Mouse (Mus musculus) kidney, embryonic 14.5 days (tissue): ENCODE measurements around the gene Prkcb. TPM values are rescaled to one million over a fixed set of nuclear protein-coding genes. Genes with fewer than 3 reads are reported as not detected.

ENCODE experiments used
- ATAC-seq: fragments of 200-750 bp; cut with Nextera tagmentation; 2 replicates; pipeline ENCODE4 v1.8.0; 2017; ENCODE audit warnings: moderate number of reproducible peaks, mild to moderate bottlenecking, moderate TSS enrichment, moderate library complexity; ENCODE audit not compliant: low FRiP score, low TSS enrichment
- H3K27ac ChIP-seq: fragments of 300-500 bp; sonication (generic); 2 replicates; pipeline ENCODE4 v1.5.1; 2014; ENCODE audit warnings: low read depth, mild to moderate bottlenecking, low read length, moderate library complexity, mixed read lengths
- H3K27me3 ChIP-seq: fragments of 300-500 bp; sonication (generic); 2 replicates; pipeline ENCODE4 v1.6.1; 2014; ENCODE audit warnings: mild to moderate bottlenecking, low read length; ENCODE audit not compliant: control insufficient read depth, insufficient read depth
- H3K36me3 ChIP-seq: fragments of 300-500 bp; sonication (generic); 2 replicates; pipeline ENCODE4 v1.6.1; 2014; ENCODE audit warnings: low read length, mixed read lengths; ENCODE audit not compliant: control insufficient read depth, insufficient read depth
- H3K4me1 ChIP-seq: fragments of 300-500 bp; sonication (generic); 2 replicates; pipeline ENCODE4 v1.6.1; 2014; ENCODE audit warnings: low read length, mixed read lengths; ENCODE audit not compliant: control insufficient read depth, insufficient read depth
- H3K4me2 ChIP-seq: fragments of 300-500 bp; sonication (generic); replicated peaks from 2 replicates; pipeline ENCODE4 v1.6.1; 2014; ENCODE audit warnings: low read depth, mild to moderate bottlenecking, low read length
- H3K4me3 ChIP-seq: fragments of 300-500 bp; sonication (generic); 2 replicates; pipeline ENCODE4 v1.5.1; 2014; ENCODE audit warnings: mild to moderate bottlenecking, low read length
- H3K9ac ChIP-seq: fragments of 300-500 bp; sonication (generic); 2 replicates; pipeline ENCODE4 v1.6.1; 2014; ENCODE audit warnings: low read depth, mild to moderate bottlenecking, low read length, moderate library complexity
- H3K9me3 ChIP-seq: fragments of 300-500 bp; sonication (generic); 2 replicates; pipeline ENCODE4 v1.6.1; 2016; ENCODE audit warnings: low read length; ENCODE audit not compliant: control insufficient read depth
- WGBS: fragments of 180-500 bp; shearing (Covaris S2); extraction: QIAGEN DNeasy Blood & Tissue Kit; methylation state at CpG from one replicate; pipeline ENCODE4 v1.1.7; 2014; 5-methylcytosine and 5-hydroxymethylcytosine counted together
- polyA plus RNA-seq: library from polyadenylated mRNA; unstranded; fragments of >200 nt; fragmentation: Nextera tagmentation; extraction: Ambion mirVana; gene quantifications from 2 replicates; pipeline ENCODE4 v1.2.1, GENCODE M21; 2014

Prkcb gene
- polyA plus RNA-seq, 1 experiment from 2014 or later = 4.1 TPM

DNA sequence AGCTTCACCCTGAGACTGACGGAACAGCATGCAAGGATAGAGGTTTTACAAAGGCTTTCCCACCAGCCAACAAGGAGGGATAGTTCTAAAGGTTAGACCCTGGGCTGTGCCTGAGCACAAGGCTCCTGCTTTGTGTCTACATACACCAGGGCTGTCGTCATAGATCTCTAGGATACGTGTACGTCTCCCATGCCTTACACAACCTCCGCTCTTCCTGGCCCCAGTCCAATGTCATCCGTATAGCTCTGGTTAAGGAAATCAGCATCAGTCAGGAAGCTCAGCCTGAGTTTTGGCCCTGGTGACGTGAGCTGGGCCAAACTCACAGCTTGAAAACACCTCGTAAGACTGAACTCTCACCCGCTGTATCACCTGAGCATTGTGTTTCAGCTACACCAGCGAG is 307.3 kb downstream of the Prkcb start:
- no peak for ATAC-seq

DNA sequence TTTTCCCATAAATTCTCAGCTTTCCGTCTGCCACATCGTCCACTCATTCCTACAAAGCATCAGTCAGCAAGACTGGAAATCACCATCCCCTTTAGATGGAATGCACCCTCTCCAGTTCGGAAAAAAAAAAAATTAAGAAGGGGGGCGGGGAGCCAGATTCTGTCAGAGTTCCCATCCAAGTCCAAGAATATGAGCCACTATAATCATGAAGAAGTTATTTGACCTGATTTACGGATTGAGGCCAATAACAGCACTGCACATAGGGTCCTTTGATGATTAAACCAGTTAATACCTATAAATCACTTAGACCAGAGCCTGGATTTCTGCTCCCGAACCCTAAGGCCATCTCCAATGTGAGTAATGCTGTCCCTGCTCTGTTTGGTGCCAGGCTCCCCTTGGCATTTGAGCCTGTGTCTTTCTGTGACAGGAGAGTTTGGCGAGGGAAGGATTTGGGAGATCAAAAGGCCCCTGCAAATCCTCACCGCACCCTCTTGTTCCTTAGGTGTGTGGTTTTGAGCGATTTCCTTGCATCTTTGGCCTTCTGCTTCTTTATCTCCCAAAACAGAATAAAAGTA is 308.1 kb downstream of the Prkcb start:
- Histone ChIP-seq H3K4me2 (no peak overlapping the region), H3K27ac (no peak overlapping the region), H3K27me3 (no peaks in the 10 kb centered on the region), H3K4me1 (0 out of 2 replicates have a peak, but pooled peaks cover 4% of the 10 kb centered on the region), H3K9ac (no peak overlapping the region), H3K9me3 (no peaks in the 10 kb centered on the region), H3K4me3 (no peak overlapping the region), H3K36me3 (no peaks in the 10 kb centered on the region)
- ATAC-seq = no peak
- 67% methylated on average over 9 of the region's 9 CpGs for WGBS

More for the DNA sequence above, 307.3 kb downstream of the Prkcb start:
- Histone ChIP-seq H3K36me3 (no peaks in the 10 kb centered on the region), H3K9me3 (no peaks in the 10 kb centered on the region), H3K9ac (no peak overlapping the region), H3K4me2 (no peak overlapping the region), H3K4me1 (0 out of 2 replicates have a peak, but pooled peaks cover 4% of the 10 kb centered on the region), H3K4me3 (no peak overlapping the region), H3K27ac (no peak overlapping the region), H3K27me3 (no peaks in the 10 kb centered on the region)
- 68% methylated on average over 10 of the region's 10 CpGs for WGBS

DNA sequence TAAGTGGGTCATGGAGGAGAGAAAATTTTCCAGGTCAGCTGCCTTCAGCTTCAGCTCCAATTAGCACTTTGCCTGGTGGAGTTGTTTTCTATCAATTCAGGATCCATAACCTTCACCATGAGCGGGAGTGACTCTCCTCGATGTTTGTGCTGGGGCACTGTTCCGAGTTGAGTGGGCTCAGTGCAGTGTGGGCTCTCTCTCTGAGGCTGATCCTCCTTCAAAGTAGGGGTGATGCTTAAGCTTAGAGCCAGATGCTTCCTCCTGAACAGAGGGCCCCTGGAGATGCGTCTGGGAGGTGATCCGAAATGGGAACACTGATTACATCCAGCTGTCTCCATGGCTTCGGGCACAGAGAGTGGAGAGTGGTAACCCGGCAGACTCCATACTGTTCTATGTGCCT is 308.8 kb downstream of the Prkcb start:
- H3K4me2 ChIP-seq = no peak overlapping the region
- H3K4me3 ChIP-seq = no peak overlapping the region
- no peaks in the 10 kb centered on the region for H3K9me3 ChIP-seq
- 56% methylated on average over 7 of the region's 7 CpGs for whole genome bisulfite sequencing
- H3K4me1 ChIP-seq = 0 out of 2 replicates have a peak, but pooled peaks cover 4% of the 10 kb centered on the region
- no peaks in the 10 kb centered on the region for H3K36me3 ChIP-seq
- no peak overlapping the region for H3K9ac ChIP-seq
- no peak overlapping the region for H3K27ac ChIP-seq
- ATAC-seq = no peak
- H3K27me3 ChIP-seq = no peaks in the 10 kb centered on the region

DNA sequence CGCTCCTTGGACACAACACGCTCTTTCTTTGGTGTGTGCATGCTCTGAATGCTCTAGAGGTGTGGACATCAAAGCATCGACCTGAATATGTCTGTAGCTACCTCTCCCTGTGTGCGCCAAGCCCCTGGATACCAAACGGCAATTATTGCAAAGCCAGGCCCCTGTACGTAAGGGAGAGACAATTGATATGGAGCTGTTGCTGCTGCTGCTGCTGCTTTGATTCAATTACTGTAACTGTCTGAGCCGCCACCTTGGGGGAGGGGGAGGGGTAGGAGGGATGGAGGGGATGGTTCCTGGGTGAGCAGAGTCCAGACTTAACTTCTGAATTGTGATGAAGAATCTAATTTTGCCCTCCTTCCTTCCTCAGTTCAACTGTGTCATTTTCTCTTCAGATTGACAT is 312.3 kb downstream of the Prkcb start:
- Histone ChIP-seq H3K9me3 (no peaks in the 10 kb centered on the region), H3K36me3 (no peaks in the 10 kb centered on the region), H3K4me1 (0 out of 2 replicates have a peak, but pooled peaks cover 4% of the 10 kb centered on the region), H3K9ac (no peak overlapping the region), H3K27me3 (no peaks in the 10 kb centered on the region), H3K4me2 (no peak overlapping the region), H3K27ac (no peak overlapping the region), H3K4me3 (no peak overlapping the region)
- ATAC-seq = 0 out of 2 replicates have a peak, but pooled peaks have one; percentile 24
- 51% methylated on average over 7 of the region's 7 CpGs for WGBS

DNA sequence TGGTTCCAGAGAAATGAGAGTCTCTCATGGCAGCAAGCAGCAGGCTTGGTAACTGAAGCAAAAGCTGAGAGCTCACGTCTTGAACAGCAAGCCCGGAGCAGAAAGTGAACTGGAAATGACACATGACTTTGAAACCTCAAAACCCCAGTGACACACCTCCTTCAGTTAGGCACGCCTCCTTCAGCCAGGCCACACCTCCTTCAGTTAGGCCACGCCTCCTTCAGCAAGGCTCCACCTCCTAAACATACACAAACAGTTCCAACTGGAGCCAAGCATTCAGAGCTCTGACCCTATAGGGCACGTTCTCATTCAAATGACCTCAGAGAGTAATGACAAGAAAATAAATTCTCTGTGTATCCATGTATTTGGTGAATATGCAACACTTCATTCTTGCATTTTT is 316.5 kb downstream of the Prkcb start:
- WGBS = 86% methylated on average over 5 of the region's 5 CpGs
- H3K27me3 ChIP-seq = no peaks in the 10 kb centered on the region
- no peak overlapping the region for H3K4me2 ChIP-seq
- no peak overlapping the region for H3K9ac ChIP-seq
- H3K4me3 ChIP-seq = no peak overlapping the region
- ATAC-seq = no peak
- no peaks in the 10 kb centered on the region for H3K9me3 ChIP-seq
- no peak overlapping the region for H3K27ac ChIP-seq
- H3K36me3 ChIP-seq = no peaks in the 10 kb centered on the region
- H3K4me1 ChIP-seq = no peaks in the 10 kb centered on the region

DNA sequence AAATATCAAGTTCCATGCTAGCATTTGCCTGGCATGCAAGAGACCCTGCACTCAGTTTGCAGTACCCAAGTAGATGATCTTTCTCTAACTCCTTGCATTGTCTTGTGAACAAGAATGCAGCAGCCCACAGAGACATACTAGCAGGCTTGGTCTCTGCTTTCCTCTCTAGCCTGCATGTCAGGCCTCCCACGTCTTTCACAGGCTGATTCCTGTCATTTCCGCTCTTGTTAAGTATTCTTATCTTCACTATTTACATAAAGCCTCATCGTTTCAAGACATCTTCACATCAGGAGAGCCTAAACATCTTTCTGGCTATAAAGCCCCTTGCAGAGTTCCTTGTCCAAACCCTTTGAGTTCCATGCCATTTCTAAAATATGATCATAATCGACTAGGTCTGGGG is 320.9 kb downstream of the Prkcb start:
- Histone ChIP-seq H3K4me1 (no peaks in the 10 kb centered on the region), H3K36me3 (no peaks in the 10 kb centered on the region), H3K27me3 (no peaks in the 10 kb centered on the region), H3K27ac (no peak overlapping the region), H3K4me2 (no peak overlapping the region), H3K4me3 (no peak overlapping the region), H3K9ac (no peak overlapping the region), H3K9me3 (no peaks in the 10 kb centered on the region)
- ATAC-seq = no peak
- 79% methylated on average over 4 of the region's 4 CpGs for WGBS

DNA sequence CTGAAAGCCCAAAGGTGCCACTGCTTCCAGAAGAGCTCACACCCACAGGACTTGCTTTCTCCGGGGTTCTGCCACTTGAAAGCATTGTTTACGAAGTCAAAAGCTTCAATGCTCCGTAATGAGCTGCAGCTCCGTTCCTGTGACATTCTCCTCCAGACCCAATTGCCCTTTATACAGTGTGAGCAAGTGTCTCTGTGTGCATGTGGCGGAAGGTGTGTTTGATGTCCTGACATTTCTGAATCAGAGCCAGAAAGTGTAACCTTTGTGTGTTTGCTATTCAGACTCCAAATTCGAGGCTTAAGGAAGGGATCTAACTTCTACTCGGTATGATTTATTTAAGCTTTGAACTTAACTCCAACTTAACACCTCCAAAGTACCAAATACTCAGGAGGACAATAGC is 321.6 kb downstream of the Prkcb start:
- WGBS = 64% methylated on average over 7 of the region's 7 CpGs

DNA sequence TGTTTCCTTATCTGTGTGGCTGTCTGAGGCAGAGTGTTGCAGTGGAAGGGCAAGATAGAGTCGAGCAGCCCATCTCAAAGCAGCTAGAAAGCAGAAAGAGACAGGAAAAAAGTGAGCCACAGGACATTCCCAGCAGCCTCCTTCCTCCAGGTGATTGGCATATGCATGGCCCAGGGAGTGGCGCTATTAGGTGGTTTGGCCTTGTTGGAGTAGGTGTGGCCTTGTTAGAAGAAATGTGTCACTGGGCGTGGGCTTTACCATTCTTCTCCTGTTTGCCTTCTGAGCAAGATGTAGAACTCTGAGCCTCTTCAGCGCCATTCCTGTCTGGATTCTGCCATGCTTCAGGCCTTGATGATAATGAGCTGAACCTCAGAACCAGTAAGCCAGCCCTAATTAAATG is 325.3 kb downstream of the Prkcb start:
- WGBS = 85% methylated on average over 4 of the region's 4 CpGs
- Histone ChIP-seq H3K27ac (no peak overlapping the region), H3K9me3 (no peaks in the 10 kb centered on the region), H3K36me3 (no peaks in the 10 kb centered on the region), H3K9ac (no peak overlapping the region), H3K4me1 (no peaks in the 10 kb centered on the region), H3K4me2 (no peak overlapping the region), H3K4me3 (no peak overlapping the region), H3K27me3 (no peaks in the 10 kb centered on the region)
- ATAC-seq = no peak

More for the DNA sequence above, 321.6 kb downstream of the Prkcb start:
- Histone ChIP-seq H3K4me1 (no peaks in the 10 kb centered on the region), H3K4me3 (no peak overlapping the region), H3K27me3 (no peaks in the 10 kb centered on the region), H3K9ac (no peak overlapping the region), H3K9me3 (no peaks in the 10 kb centered on the region), H3K27ac (no peak overlapping the region), H3K4me2 (no peak overlapping the region), H3K36me3 (no peaks in the 10 kb centered on the region)
- no peak for ATAC-seq

DNA sequence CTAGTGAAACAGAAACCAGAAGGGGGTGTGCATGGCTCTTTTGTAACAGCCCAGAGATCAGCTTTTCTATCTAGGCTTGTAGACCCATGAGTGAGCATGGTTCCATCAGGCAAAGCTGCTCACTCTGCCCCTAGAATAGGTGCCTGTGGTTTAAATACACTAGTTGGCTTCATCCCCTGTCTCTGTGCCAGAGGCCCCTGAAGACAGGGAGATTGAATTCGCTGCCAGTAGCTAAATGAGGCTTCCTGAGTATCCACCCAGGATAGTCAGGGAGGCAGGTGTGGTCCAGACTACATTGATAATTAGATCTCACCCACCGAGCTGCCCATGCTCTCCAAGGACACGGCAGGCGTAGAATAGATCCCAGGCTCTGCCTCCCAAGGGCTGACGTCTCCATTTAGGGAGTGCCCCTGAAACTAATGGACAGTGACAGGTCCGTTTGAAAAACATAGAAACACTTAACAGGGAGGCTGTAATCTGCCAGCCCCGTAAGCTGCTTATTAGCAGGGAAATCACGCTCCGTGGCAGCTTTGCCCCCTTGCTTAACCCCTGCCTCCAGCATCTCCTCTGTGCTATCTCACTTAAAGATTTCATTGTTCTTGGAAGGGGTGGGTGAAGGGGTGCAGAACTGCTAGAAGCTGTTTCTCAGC is 333.7 kb downstream of the Prkcb start:
- no peak for ATAC-seq
- H3K4me2 ChIP-seq = no peak overlapping the region
- WGBS = 28% methylated on average over 9 of the region's 9 CpGs

More for the DNA sequence above, 333.7 kb downstream of the Prkcb start:
- Histone ChIP-seq H3K36me3 (no peaks in the 10 kb centered on the region), H3K4me3 (no peak overlapping the region), H3K27me3 (no peaks in the 10 kb centered on the region), H3K4me1 (no peaks in the 10 kb centered on the region), H3K9ac (no peak overlapping the region), H3K9me3 (no peaks in the 10 kb centered on the region), H3K27ac (no peak overlapping the region)
